Mouse (Mus musculus): Measurements from ENCODE around the gene Paqr8. TPM values are rescaled to one million over a fixed set of nuclear protein-coding genes. Genes with fewer than 3 reads are reported as not detected.
A peak's percentile ranks its signal among the peaks of the same experiment; 100 is the strongest.

Paqr8 gene
- polyA plus RNA-seq (2014; fragmentation: Nextera tagmentation; extraction: Ambion mirVana) = 7.2 and 7.7 TPM in 2 replicates

GRCm38 (mm10) chr1:20890404-20890921 is at the start of gene Paqr8:
Gene Paqr8, plus strand, starts transcription at chr1:20890606.
- Histone ChIP-seq H3K27ac (ENCODE audit: low read depth, low read length) (peak within 1 kb of the TSS; percentile 45), H3K36me3 (ENCODE audit: control insufficient read depth, insufficient read depth, low read length) (no peaks in the 10 kb centered on the region), H3K9me3 (ENCODE audit: control insufficient read depth, low read length) (no peaks in the 10 kb centered on the region), H3K4me1 (ENCODE audit: control insufficient read depth, insufficient read depth, low read length) (peaks cover 6% of the 10 kb centered on the region; the same call in 1 of the 2 replicates), H3K27me3 (ENCODE audit: control insufficient read depth, insufficient read depth, low read length) (no peaks in the 10 kb centered on the region), H3K4me2 (peak within 1 kb of the TSS; percentile 83), H3K4me3 (ENCODE audit: low read depth, low read length) (peak within 1 kb of the TSS; percentile 68), H3K9ac (ENCODE audit: low read length) (peak within 1 kb of the TSS; percentile 74)
- ATAC-seq (ENCODE audit: low FRiP score) (peak; percentile 98), DNase-seq (ENCODE audit: low spot score, missing footprints) (peak; percentile 98)
- WGBS = 0% methylated on average over 37 of the region's 37 CpGs

GRCm38 (mm10) chr1:20856924-20857902 is 33.2 kb upstream of the Paqr8 start:
- WGBS = 88% methylated on average over 7 of the region's 7 CpGs
- H3K27me3 ChIP-seq (ENCODE audit: control insufficient read depth, insufficient read depth, low read length) = no peaks in the 10 kb centered on the region
- H3K27ac ChIP-seq (ENCODE audit: low read depth, low read length) = no peak overlapping the region
- no peak overlapping the region for H3K4me2 ChIP-seq
- no peaks in the 10 kb centered on the region for H3K9me3 ChIP-seq (ENCODE audit: control insufficient read depth, low read length)
- no peak overlapping the region for H3K4me3 ChIP-seq (ENCODE audit: low read depth, low read length)
- DNase-seq (ENCODE audit: low spot score, missing footprints) (peak; percentile 73), ATAC-seq (ENCODE audit: low FRiP score) (no peak)
- H3K9ac ChIP-seq (ENCODE audit: low read length) = no peak overlapping the region
- H3K36me3 ChIP-seq (ENCODE audit: control insufficient read depth, insufficient read depth, low read length) = no peaks in the 10 kb centered on the region
- H3K4me1 ChIP-seq (ENCODE audit: control insufficient read depth, insufficient read depth, low read length) = no peaks in the 10 kb centered on the region

GRCm38 (mm10) chr1:20860775-20861174 is 29.6 kb upstream of the Paqr8 start:
- H3K36me3 ChIP-seq (ENCODE audit: control insufficient read depth, insufficient read depth, low read length) = no peaks in the 10 kb centered on the region
- H3K4me3 ChIP-seq (ENCODE audit: low read depth, low read length) = no peak overlapping the region
- no peaks in the 10 kb centered on the region for H3K4me1 ChIP-seq (ENCODE audit: control insufficient read depth, insufficient read depth, low read length)
- DNase-seq (ENCODE audit: low spot score, missing footprints) (no peak), ATAC-seq (ENCODE audit: low FRiP score) (no peak)
- H3K27me3 ChIP-seq (ENCODE audit: control insufficient read depth, insufficient read depth, low read length) = no peaks in the 10 kb centered on the region
- 76% methylated on average over 3 of the region's 3 CpGs for WGBS
- no peak overlapping the region for H3K4me2 ChIP-seq
- no peak overlapping the region for H3K27ac ChIP-seq (ENCODE audit: low read depth, low read length)
- no peak overlapping the region for H3K9ac ChIP-seq (ENCODE audit: low read length)
- H3K9me3 ChIP-seq (ENCODE audit: control insufficient read depth, low read length) = no peaks in the 10 kb centered on the region

- no peaks in the 10 kb centered on the region for H3K4me1 ChIP-seq (ENCODE audit: control insufficient read depth, insufficient read depth, low read length)
- no peaks in the 10 kb centered on the region for H3K9me3 ChIP-seq (ENCODE audit: control insufficient read depth, low read length)
- 93% methylated on average over 3 of the region's 3 CpGs for WGBS
These were observed 28.5 kb upstream of the Paqr8 start for GRCm38 (mm10) chr1:20861865-20862264.

GRCm38 (mm10) chr1:20863452-20864172 is 26.8 kb upstream of the Paqr8 start:
- no peaks in the 10 kb centered on the region for H3K27me3 ChIP-seq (ENCODE audit: control insufficient read depth, insufficient read depth, low read length)
- H3K4me3 ChIP-seq (ENCODE audit: low read depth, low read length) = no peak overlapping the region
- H3K4me1 ChIP-seq (ENCODE audit: control insufficient read depth, insufficient read depth, low read length) = peaks cover 7% of the 10 kb centered on the region; the same call in 1 of the 2 replicates
- H3K4me2 ChIP-seq = no peak overlapping the region
- DNase-seq (ENCODE audit: low spot score, missing footprints) = peak; percentile 62
- 79% methylated on average over 5 of the region's 5 CpGs for WGBS
- H3K9me3 ChIP-seq (ENCODE audit: control insufficient read depth, low read length) = no peaks in the 10 kb centered on the region
- no peaks in the 10 kb centered on the region for H3K36me3 ChIP-seq (ENCODE audit: control insufficient read depth, insufficient read depth, low read length)
- H3K9ac ChIP-seq (ENCODE audit: low read length) = no peak overlapping the region
- H3K27ac ChIP-seq (ENCODE audit: low read depth, low read length) = no peak overlapping the region
- no peak for ATAC-seq (ENCODE audit: low FRiP score)

More at GRCm38 (mm10) chr1:20861865-20862264, 28.5 kb upstream of the Paqr8 start:
- no peak overlapping the region for H3K27ac ChIP-seq (ENCODE audit: low read depth, low read length)
- peak; percentile 64 for DNase-seq (ENCODE audit: low spot score, missing footprints)
- no peak for ATAC-seq (ENCODE audit: low FRiP score)
- H3K4me2 ChIP-seq = no peak overlapping the region
- no peak overlapping the region for H3K4me3 ChIP-seq (ENCODE audit: low read depth, low read length)
- no peaks in the 10 kb centered on the region for H3K27me3 ChIP-seq (ENCODE audit: control insufficient read depth, insufficient read depth, low read length)
- H3K36me3 ChIP-seq (ENCODE audit: control insufficient read depth, insufficient read depth, low read length) = no peaks in the 10 kb centered on the region
- no peak overlapping the region for H3K9ac ChIP-seq (ENCODE audit: low read length)

GRCm38 (mm10) chr1:20867241-20867902 is 23.0 kb upstream of the Paqr8 start:
- Histone ChIP-seq H3K4me2 (no peak overlapping the region), H3K27ac (ENCODE audit: low read depth, low read length) (peak overlapping the region; percentile 22; the same call in 1 of the 2 replicates), H3K9me3 (ENCODE audit: control insufficient read depth, low read length) (no peaks in the 10 kb centered on the region), H3K9ac (ENCODE audit: low read length) (no peak overlapping the region), H3K27me3 (ENCODE audit: control insufficient read depth, insufficient read depth, low read length) (no peaks in the 10 kb centered on the region), H3K36me3 (ENCODE audit: control insufficient read depth, insufficient read depth, low read length) (no peaks in the 10 kb centered on the region), H3K4me1 (ENCODE audit: control insufficient read depth, insufficient read depth, low read length) (peaks cover 7% of the 10 kb centered on the region; the same call in 1 of the 2 replicates), H3K4me3 (ENCODE audit: low read depth, low read length) (no peak overlapping the region)
- ATAC-seq (ENCODE audit: low FRiP score) = peak; percentile 81
- peak; percentile 90 for DNase-seq (ENCODE audit: low spot score, missing footprints)
- WGBS = 20% methylated on average over 8 of the region's 8 CpGs

GRCm38 (mm10) chr1:20868036-20868435 is 22.4 kb upstream of the Paqr8 start:
- peak; percentile 88 for DNase-seq (ENCODE audit: low spot score, missing footprints)
- 42% methylated on average over 9 of the region's 9 CpGs for WGBS
- Histone ChIP-seq H3K4me1 (ENCODE audit: control insufficient read depth, insufficient read depth, low read length) (peaks cover 7% of the 10 kb centered on the region; the same call in 1 of the 2 replicates), H3K9me3 (ENCODE audit: control insufficient read depth, low read length) (no peaks in the 10 kb centered on the region), H3K27ac (ENCODE audit: low read depth, low read length) (0 out of 2 replicates have a peak overlapping the region, but pooled peaks have one; percentile 5), H3K9ac (ENCODE audit: low read length) (no peak overlapping the region), H3K4me3 (ENCODE audit: low read depth, low read length) (no peak overlapping the region), H3K27me3 (ENCODE audit: control insufficient read depth, insufficient read depth, low read length) (no peaks in the 10 kb centered on the region), H3K36me3 (ENCODE audit: control insufficient read depth, insufficient read depth, low read length) (no peaks in the 10 kb centered on the region), H3K4me2 (no peak overlapping the region)
- ATAC-seq (ENCODE audit: low FRiP score) = peak; percentile 65

GRCm38 (mm10) chr1:20870887-20871286 is 19.5 kb upstream of the Paqr8 start:
- H3K36me3 ChIP-seq (ENCODE audit: control insufficient read depth, insufficient read depth, low read length) = no peaks in the 10 kb centered on the region
- no peak for ATAC-seq (ENCODE audit: low FRiP score)
- H3K4me2 ChIP-seq = no peak overlapping the region
- WGBS = 86% methylated on average over 2 of the region's 2 CpGs
- no peaks in the 10 kb centered on the region for H3K9me3 ChIP-seq (ENCODE audit: control insufficient read depth, low read length)
- no peak for DNase-seq (ENCODE audit: low spot score, missing footprints)
- H3K27ac ChIP-seq (ENCODE audit: low read depth, low read length) = no peak overlapping the region
- no peaks in the 10 kb centered on the region for H3K27me3 ChIP-seq (ENCODE audit: control insufficient read depth, insufficient read depth, low read length)
- peaks cover 7% of the 10 kb centered on the region; the same call in 1 of the 2 replicates for H3K4me1 ChIP-seq (ENCODE audit: control insufficient read depth, insufficient read depth, low read length)
- no peak overlapping the region for H3K4me3 ChIP-seq (ENCODE audit: low read depth, low read length)
- no peak overlapping the region for H3K9ac ChIP-seq (ENCODE audit: low read length)

All from midbrain, embryonic 11.5 days (tissue).